Mouse (Mus musculus) erythroblast, embryonic 14.5 days (primary cell): Measurements from ENCODE around the gene Rcan3.

ENCODE experiments used
- GATA1 ChIP-seq: IDR thresholded peaks from 2 replicates; pipeline ENCODE4 v1.6.1; 2012; ENCODE audit warnings: low read length, inconsistent platforms, mixed read lengths
- TAL1 ChIP-seq: IDR thresholded peaks from 3 replicates; pipeline ENCODE4 v1.6.1; 2012; ENCODE audit warnings: low read length, inconsistent platforms, mixed read lengths

- TF ChIP-seq GATA1 (no peak), TAL1 (no peak)
Measured at GRCm38 (mm10) chr4:135392801-135393200, 40.9 kb downstream of the Rcan3 start.
